Mouse (Mus musculus): ENCODE data around the gene Gm21833.
"Not testable (repeated sequence)": the region's sequence is repeated elsewhere in the genome, so short reads cannot be mapped to it uniquely, and the experiment has no call there.

Gm21833 gene

DNA sequence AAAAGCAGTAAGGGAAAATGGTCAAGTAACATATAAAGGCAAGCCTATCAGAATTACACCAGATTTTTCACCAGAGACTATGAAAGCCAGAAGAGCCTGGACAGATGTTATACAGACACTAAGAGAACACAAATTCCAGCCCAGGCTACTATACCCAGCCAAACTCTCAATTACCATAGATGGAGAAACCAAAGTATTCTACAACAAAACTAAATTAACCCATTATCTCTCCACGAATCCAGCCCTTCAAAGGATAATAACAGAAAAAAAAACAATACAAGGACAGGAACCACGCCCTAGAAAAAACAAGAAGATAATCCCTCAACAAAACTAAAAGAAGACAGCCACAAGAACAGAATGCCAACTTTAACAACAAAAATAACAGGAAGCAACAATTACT lies at the start of gene Gm21833:
Gm21833 (plus strand) TSS at position 301 of the 400 bp plus-strand sequence.
- in situ Hi-C loops (cut with MboI, MseI) = not testable (repeated sequence)

DNA sequence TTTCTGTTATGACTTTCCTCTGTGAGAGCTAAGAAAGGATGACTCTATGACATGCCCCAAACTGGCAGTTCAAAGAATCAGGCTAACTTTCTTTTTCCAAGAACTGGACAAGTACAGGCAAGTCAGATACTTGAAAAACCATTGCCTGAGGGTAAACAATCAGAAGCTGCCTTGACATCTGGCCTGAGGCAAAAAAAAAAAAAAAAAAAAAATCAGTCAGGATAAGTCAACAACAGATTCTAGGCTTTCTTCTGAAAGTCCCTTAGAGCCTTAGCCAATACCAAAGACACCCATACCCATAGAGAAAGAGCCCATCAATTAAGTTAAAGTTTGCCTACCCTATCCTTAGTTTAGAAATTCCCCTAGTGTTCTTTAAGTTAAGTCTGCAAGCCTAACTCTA lies 38.7 kb upstream of the Gm21833 start:
- in situ Hi-C loops (cut with MboI, MseI) = no loop called here

- in situ Hi-C loops (cut with MboI, MseI) = loop anchor here (10.0 kb wide), 1 partner anchor 688 kb away; no protein-coding TSS in a partner anchor
Observed at GRCm38 (mm10) chr16:82796489-82796888, 31.7 kb upstream of the Gm21833 start.

DNA sequence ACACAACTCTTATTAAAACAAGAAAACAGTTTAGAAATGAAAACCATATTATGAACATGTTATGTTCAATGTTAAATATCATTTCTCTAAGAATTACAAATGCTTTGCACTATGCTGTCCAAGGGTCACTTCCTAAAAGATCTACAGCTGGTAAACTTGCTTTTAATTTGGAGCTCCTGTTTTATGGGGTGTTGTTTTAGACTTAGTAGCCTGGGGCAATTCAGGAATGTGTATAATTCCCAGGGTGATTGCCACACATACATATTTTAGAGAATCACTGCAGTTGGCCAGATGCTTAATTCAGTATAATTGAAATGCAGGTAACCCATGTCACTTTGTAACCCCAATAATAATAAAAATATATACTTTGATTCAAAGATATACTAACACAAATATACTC lies 12.9 kb upstream of the Gm21833 start:
- in situ Hi-C loops (cut with MboI, MseI) = no loop called here

- in situ Hi-C loops (cut with MboI, MseI) = no loop called here
Observed at GRCm38 (mm10) chr16:82816615-82817014, 11.6 kb upstream of the Gm21833 start.

- in situ Hi-C loops (cut with MboI, MseI) = no loop called here
Observed at GRCm38 (mm10) chr16:82855752-82856151, 27.6 kb downstream of the Gm21833 start.

DNA sequence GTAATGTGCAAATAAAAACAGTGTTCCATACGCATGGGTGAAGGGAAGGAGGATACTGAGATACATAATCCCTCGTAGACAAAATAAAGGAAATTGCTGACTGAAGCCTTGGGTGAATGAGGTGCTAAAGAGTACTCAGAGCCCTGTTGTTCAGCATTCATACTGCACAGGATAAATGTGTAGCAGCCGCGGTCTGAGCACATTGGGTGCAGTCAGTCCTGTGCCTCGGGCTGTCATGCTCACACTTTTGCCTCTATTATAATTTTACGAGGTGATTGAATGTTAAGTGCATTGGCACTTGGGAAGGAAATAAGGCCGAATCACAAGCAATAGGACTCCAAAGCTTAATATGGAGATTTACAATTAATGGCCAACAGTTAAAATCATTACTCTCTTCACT lies 36.4 kb downstream of the Gm21833 start:
- in situ Hi-C loops (cut with MboI, MseI) = no loop called here

Data from regulatory T cell (primary cell).